Mouse (Mus musculus) midbrain, embryonic 14.5 days (tissue): ENCODE measurements at regions not wholly inside any gene's neighbourhood (a gene's known extent, or its start where the extent isn't known, plus 50 kb on each side); places are given as distances from the start of the nearest gene placed in this dataset.
A peak's percentile ranks its signal among the peaks of the same experiment; 100 is the strongest.

ENCODE experiments used
- ATAC-seq: fragments of 200-750 bp; cut with Nextera tagmentation; 2 replicates; pipeline ENCODE4 v1.8.0; 2017; ENCODE audit warnings: moderate number of reproducible peaks, moderate library complexity; ENCODE audit not compliant: low FRiP score, low TSS enrichment
- DNase-seq: peaks from one replicate; pipeline ENCODE4 v3.0.0-alpha.2; 2015
- H3K27ac ChIP-seq: fragments of 300-500 bp; sonication (generic); replicated peaks from 2 replicates; pipeline ENCODE4 v1.5.1; 2014; ENCODE audit warnings: mild to moderate bottlenecking, low read depth, low read length, moderate library complexity
- H3K27me3 ChIP-seq: fragments of 300-500 bp; sonication (generic); 2 replicates; pipeline ENCODE4 v1.6.1; 2014; ENCODE audit warnings: low read length, control low read depth, mixed read lengths; ENCODE audit not compliant: control insufficient read depth, insufficient read depth
- H3K36me3 ChIP-seq: fragments of 300-500 bp; sonication (generic); 2 replicates; pipeline ENCODE4 v1.6.1; 2014; ENCODE audit warnings: low read length, control low read depth; ENCODE audit not compliant: control insufficient read depth, insufficient read depth
- H3K4me1 ChIP-seq: fragments of 300-500 bp; sonication (generic); 2 replicates; pipeline ENCODE4 v1.6.1; 2014; ENCODE audit warnings: mild to moderate bottlenecking, antibody characterized with exemption, low read length, control low read depth; ENCODE audit not compliant: control insufficient read depth, insufficient read depth
- H3K4me2 ChIP-seq: fragments of 300-500 bp; sonication (generic); 2 replicates; pipeline ENCODE4 v1.6.1; 2014; ENCODE audit warnings: mild to moderate bottlenecking, low read length, moderate library complexity
- H3K4me3 ChIP-seq: fragments of 300-500 bp; sonication (generic); replicated peaks from 2 replicates; pipeline ENCODE4 v1.5.1; 2014; ENCODE audit warnings: low read depth, low read length
- H3K9ac ChIP-seq: fragments of 300-500 bp; sonication (generic); replicated peaks from 2 replicates; pipeline ENCODE4 v1.6.1; 2014; ENCODE audit warnings: mild to moderate bottlenecking, low read length, moderate library complexity
- H3K9me3 ChIP-seq: fragments of 300-500 bp; sonication (generic); 2 replicates; pipeline ENCODE4 v1.6.1; 2016; ENCODE audit warnings: low read length, control low read depth, mixed read lengths; ENCODE audit not compliant: control insufficient read depth
- WGBS: fragments of 180-500 bp; shearing (Covaris S2); extraction: QIAGEN DNeasy Blood & Tissue Kit; methylation state at CpG from one replicate; pipeline ENCODE4 v1.1.7; 2014; 5-methylcytosine and 5-hydroxymethylcytosine counted together

- DNase-seq (no peak), ATAC-seq (no peak)
- H3K9me3 ChIP-seq, result no peaks in the 10 kb centered on the region
- H3K27ac ChIP-seq, result no peak overlapping the region
- WGBS, result 46% methylated on average over 3 of the region's 3 CpGs
- no peaks in the 10 kb centered on the region for H3K36me3 ChIP-seq
- no peak overlapping the region for H3K4me3 ChIP-seq
- H3K9ac ChIP-seq, result no peak overlapping the region
- H3K4me2 ChIP-seq, result no peak overlapping the region
- H3K27me3 ChIP-seq, result no peaks in the 10 kb centered on the region
- no peaks in the 10 kb centered on the region for H3K4me1 ChIP-seq
These were observed 78.1 kb upstream of the Ehbp1 start for GRCm38 (mm10) chr11:22420003-22420723.

GRCm38 (mm10) chr11:22421762-22422161 lies 79.7 kb upstream of the Ehbp1 start:
- no peaks in the 10 kb centered on the region for H3K27me3 ChIP-seq
- 92% methylated on average over 3 of the region's 3 CpGs for WGBS
- DNase-seq, result no peak

GRCm38 (mm10) chr11:22437140-22437850 lies 74.6 kb upstream of the Tmem17 start:
- no peaks in the 10 kb centered on the region for H3K9me3 ChIP-seq
- ATAC-seq (peak; percentile 58; the same call in 1 of the 2 replicates), DNase-seq (peak; percentile 60)
- no peak overlapping the region for H3K9ac ChIP-seq
- H3K27me3 ChIP-seq, result no peaks in the 10 kb centered on the region
- H3K36me3 ChIP-seq, result no peaks in the 10 kb centered on the region
- H3K4me3 ChIP-seq, result no peak overlapping the region
- H3K4me2 ChIP-seq, result no peak overlapping the region
- no peaks in the 10 kb centered on the region for H3K4me1 ChIP-seq
- 11% methylated on average over 5 of the region's 5 CpGs for WGBS
- no peak overlapping the region for H3K27ac ChIP-seq

More at GRCm38 (mm10) chr11:22421762-22422161, 79.7 kb upstream of the Ehbp1 start:
- ATAC-seq, result no peak
- Histone ChIP-seq H3K4me3 (no peak overlapping the region), H3K9me3 (no peaks in the 10 kb centered on the region), H3K36me3 (no peaks in the 10 kb centered on the region), H3K9ac (no peak overlapping the region), H3K4me1 (no peaks in the 10 kb centered on the region), H3K4me2 (no peak overlapping the region), H3K27ac (no peak overlapping the region)

- no peak overlapping the region for H3K4me3 ChIP-seq
- no peaks in the 10 kb centered on the region for H3K27me3 ChIP-seq
- H3K9me3 ChIP-seq, result no peaks in the 10 kb centered on the region
- no peaks in the 10 kb centered on the region for H3K36me3 ChIP-seq
- ATAC-seq, result no peak
- H3K4me1 ChIP-seq, result no peaks in the 10 kb centered on the region
- H3K9ac ChIP-seq, result no peak overlapping the region
- no peak for DNase-seq
- H3K27ac ChIP-seq, result no peak overlapping the region
- 87% methylated on average over 5 of the region's 5 CpGs for WGBS
- H3K4me2 ChIP-seq, result no peak overlapping the region
These were observed 74.1 kb upstream of the Tmem17 start for GRCm38 (mm10) chr11:22437851-22438215.

- Histone ChIP-seq H3K4me1 (no peaks in the 10 kb centered on the region), H3K27ac (no peak overlapping the region), H3K36me3 (no peaks in the 10 kb centered on the region), H3K9ac (no peak overlapping the region), H3K27me3 (no peaks in the 10 kb centered on the region), H3K4me2 (no peak overlapping the region), H3K4me3 (no peak overlapping the region), H3K9me3 (no peaks in the 10 kb centered on the region)
- 91% methylated on average over 2 of the region's 2 CpGs for whole genome bisulfite sequencing
- DNase-seq (no peak), ATAC-seq (no peak)
These were observed 73.3 kb upstream of the Tmem17 start for GRCm38 (mm10) chr11:22438441-22439066.

- Histone ChIP-seq H3K4me3 (no peak overlapping the region), H3K27ac (no peak overlapping the region), H3K36me3 (no peaks in the 10 kb centered on the region), H3K4me1 (no peaks in the 10 kb centered on the region), H3K9ac (no peak overlapping the region), H3K9me3 (no peaks in the 10 kb centered on the region), H3K4me2 (no peak overlapping the region), H3K27me3 (no peaks in the 10 kb centered on the region)
- no peak for ATAC-seq
- peak; percentile 54 for DNase-seq
- 86% methylated on average over 2 of the region's 2 CpGs for WGBS
These were observed 71.4 kb upstream of the Tmem17 start for GRCm38 (mm10) chr11:22440521-22440920.

- H3K4me3 ChIP-seq, result no peak overlapping the region
- H3K4me2 ChIP-seq, result no peak overlapping the region
- DNase-seq (no peak), ATAC-seq (no peak)
- H3K27ac ChIP-seq, result no peak overlapping the region
- no peaks in the 10 kb centered on the region for H3K27me3 ChIP-seq
- no peaks in the 10 kb centered on the region for H3K36me3 ChIP-seq
- no peaks in the 10 kb centered on the region for H3K9me3 ChIP-seq
- H3K9ac ChIP-seq, result no peak overlapping the region
- no peaks in the 10 kb centered on the region for H3K4me1 ChIP-seq
These were observed 58.7 kb upstream of the Tmem17 start for GRCm38 (mm10) chr11:22453161-22453560.

GRCm38 (mm10) chr11:22456286-22456685 lies 55.6 kb upstream of the Tmem17 start:
- H3K4me1 ChIP-seq, result no peaks in the 10 kb centered on the region
- WGBS, result 95% methylated on average over 9 of the region's 9 CpGs
- H3K27me3 ChIP-seq, result no peaks in the 10 kb centered on the region
- H3K4me3 ChIP-seq, result no peak overlapping the region
- H3K27ac ChIP-seq, result no peak overlapping the region
- no peak overlapping the region for H3K4me2 ChIP-seq
- no peak for DNase-seq
- no peaks in the 10 kb centered on the region for H3K36me3 ChIP-seq
- no peak for ATAC-seq
- no peaks in the 10 kb centered on the region for H3K9me3 ChIP-seq
- H3K9ac ChIP-seq, result no peak overlapping the region
